Mouse (Mus musculus) thymus, postnatal 25 days (tissue): ENCODE data around the gene Sgca.

ENCODE experiments used
- DNase-seq: peaks from one replicate; pipeline ENCODE4 v3.0.0; 2022

Gene Sgca

DNA sequence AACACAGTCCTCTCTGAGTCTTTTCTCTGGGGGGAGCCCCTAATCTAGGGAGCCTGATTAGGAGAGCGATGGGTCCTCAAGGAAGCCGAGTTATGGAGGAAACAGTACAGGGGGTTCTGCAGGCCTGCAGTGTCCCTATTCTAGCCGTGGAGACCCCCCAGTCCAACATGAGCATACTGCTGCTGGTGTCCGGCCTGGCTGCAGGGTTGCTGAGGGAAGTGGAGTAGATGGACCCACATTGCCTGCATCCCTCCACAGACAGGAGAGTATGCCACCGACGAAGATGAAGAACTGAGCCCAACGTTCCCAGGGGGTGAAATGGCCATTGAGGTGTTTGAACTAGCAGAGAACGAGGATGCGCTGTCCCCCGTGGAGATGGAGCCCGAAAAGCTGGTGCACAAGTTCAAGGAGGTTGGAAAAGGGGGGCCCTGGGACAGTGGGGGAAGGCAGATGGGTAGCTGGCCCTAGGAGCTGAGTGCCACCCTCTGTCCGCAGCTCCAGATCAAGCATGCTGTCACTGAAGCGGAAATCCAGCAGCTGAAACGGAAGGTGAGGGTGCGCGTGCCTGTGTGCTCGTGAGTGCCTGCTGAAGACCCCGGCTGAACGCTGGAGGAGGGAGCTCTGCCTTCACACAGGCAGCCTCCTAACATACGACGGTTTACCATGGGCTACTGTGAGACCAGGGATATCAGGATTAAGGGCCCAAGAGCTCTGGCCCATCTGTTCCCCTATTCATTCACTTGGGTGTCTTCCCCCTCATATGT lies 25.6 kb upstream of the Sgca start:
- DNase-seq: no peak

- DNase-seq: peak; percentile 77
These were observed 24.9 kb upstream of the Sgca start for GRCm38 (mm10) chr11:95001058-95001457.

- DNase-seq: peak; percentile 77
These were observed 24.4 kb upstream of the Sgca start for GRCm38 (mm10) chr11:95000548-95000947.

DNA sequence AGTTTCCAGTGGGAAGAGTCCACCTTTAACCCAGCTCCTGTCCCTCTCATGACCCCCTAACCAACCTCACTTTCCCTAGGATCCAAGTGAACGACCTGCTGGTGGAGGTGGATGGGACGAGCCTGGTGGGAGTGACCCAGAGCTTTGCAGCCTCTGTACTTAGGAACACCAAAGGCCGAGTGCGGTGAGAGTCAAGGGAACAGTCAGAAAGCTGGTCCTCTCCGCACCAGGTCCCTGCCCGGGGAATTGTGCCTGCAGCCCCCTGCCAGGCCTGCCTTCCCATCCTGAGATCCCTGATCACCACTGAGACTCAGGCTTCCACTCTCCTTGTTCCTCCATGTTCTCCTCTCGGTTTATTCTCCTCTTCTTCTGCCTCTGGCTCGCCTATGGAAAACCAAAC lies 24.0 kb upstream of the Sgca start:
- peak; percentile 28 for DNase-seq

DNA sequence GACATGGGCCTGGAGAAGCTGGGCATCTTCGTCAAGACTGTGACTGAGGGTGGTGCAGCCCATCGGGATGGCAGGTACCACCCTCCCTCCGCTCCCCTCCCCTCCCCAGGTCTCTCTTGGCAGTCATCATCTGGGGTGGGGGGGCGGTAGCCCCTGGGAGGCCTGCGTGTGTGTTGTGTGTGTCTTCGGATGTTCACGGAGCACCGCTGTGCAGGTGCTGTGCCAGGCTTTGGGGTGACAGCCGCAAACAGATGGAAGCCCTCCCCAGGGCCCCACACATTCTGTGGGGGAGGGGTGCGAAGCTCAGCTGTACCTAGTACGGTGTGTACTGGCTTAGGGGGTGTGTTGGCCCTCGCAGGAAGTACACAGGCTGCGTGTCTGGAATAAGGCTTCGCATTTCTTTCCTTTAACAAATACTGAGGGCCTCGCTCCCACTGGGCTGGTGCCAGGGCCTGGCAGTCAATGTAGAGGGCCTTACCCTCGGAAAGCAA lies 22.0 kb upstream of the Sgca start:
- DNase-seq: peak; percentile 93

DNA sequence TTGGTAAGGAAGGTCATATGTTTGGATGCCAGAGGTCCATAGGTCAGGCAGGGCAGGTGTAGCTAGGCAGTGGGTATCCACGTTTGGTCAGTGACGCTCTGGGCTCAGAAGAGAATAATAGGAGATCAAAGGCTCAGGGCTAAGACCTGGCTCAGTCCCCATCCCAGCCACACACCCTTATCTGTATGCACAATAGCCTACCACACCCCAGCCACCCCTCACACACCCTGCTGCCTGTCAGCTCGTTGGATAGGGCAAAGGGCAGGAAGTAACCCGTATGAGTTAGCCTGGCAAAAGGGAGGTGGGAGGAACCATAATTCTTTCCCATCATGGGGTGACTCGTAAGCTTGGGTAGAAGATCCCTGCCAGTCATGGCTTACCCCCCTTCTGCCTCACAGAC lies 21.5 kb upstream of the Sgca start:
- no peak for DNase-seq

- DNase-seq: no peak
These were observed 20.9 kb upstream of the Sgca start for GRCm38 (mm10) chr11:94996984-94997383.

- DNase-seq: no peak
These were observed 20.0 kb upstream of the Sgca start for GRCm38 (mm10) chr11:94996101-94996500.

GRCm38 (mm10) chr11:94994947-94995772 lies 19.0 kb upstream of the Sgca start:
- DNase-seq: no peak

DNA sequence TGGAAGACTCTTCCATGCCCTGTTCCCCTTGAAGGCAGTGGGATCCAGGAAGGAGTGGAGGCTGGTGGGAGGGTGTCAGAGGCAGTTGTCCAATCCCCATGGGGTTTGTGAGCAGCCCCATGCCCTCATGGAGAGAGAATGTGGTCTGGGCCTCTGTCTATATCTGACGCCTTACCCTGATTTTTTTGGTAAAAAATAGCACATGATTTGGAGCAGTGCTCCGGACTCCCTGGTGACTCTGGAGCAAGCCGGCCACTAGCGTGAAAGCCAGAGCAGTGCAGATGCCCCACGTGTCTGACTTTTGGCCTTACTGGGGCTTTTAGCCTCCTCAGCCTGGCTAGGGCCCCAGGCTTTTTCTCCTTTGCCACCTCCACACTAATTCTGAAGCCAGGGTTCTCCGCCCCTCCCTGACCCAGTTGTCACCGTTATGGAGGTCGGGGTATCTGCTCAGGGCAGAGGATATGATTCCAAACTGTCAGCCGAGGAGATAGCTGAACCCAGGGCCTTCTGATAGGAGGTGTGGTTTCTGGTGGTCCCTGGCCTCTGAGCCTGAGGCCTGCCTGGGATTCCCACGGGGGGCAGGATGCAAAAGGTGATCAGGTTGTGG lies 18.2 kb upstream of the Sgca start:
- no peak for DNase-seq

GRCm38 (mm10) chr11:94992754-94993606 lies 16.9 kb upstream of the Sgca start:
- DNase-seq: peak; percentile 65

DNA sequence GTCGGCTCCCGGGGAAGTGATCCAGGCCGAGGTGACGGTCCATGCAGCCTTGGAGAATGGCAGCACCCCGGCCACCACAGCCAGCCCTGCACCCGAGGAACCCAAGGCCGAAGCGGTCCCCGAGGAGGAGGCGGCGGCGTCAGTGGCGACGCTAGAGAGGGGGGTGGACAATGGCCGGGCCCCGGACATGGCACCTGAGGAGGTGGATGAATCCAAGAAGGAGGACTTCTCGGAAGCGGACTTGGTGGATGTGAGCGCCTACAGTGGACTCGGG lies 16.3 kb upstream of the Sgca start:
- DNase-seq: no peak

DNA sequence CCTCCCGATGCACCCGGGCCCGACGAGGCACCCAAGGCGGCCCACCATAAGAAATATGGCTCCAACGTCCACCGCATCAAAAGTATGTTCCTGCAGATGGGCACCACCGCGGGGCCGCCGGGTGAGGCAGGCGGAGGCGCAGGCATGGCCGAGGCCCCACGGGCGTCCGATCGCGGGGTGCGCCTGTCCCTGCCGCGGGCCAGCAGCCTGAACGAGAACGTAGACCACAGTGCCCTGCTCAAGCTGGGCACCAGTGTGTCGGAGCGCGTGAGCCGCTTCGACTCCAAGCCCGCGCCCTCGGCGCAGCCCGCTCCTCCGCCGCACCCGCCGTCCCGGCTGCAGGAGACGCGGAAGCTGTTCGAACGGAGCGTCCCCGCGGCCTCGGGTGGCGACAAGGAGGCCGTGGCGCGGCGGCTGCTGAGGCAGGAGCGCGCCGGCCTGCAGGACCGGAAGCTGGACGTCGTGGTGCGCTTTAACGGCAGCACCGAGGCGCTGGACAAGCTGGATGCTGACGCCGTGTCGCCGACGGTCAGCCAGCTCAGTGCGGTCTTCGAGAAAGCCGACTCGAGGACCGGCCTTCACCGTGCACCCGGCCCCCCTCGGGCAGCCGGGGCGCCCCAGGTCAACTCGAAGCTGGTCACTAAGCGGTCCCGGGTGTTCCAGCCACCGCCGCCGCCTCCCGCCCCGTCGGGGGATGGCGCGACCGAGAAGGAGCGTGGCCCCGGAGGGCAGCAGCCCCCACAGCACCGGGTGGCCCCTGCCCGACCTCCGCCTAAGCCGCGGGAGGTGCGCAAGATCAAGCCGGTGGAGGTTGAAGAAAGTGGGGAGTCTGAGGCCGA lies 15.7 kb upstream of the Sgca start:
- peak; percentile 72 for DNase-seq

- DNase-seq: peak; percentile 94
These were observed 14.8 kb upstream of the Sgca start, which contains the start of gene Ppp1r9b for GRCm38 (mm10) chr11:94990749-94991577. Gene Ppp1r9b (plus strand): TSS chr11:94991035.

- no peak for DNase-seq
These were observed 14.1 kb upstream of the Sgca start for GRCm38 (mm10) chr11:94990102-94990748.

DNA sequence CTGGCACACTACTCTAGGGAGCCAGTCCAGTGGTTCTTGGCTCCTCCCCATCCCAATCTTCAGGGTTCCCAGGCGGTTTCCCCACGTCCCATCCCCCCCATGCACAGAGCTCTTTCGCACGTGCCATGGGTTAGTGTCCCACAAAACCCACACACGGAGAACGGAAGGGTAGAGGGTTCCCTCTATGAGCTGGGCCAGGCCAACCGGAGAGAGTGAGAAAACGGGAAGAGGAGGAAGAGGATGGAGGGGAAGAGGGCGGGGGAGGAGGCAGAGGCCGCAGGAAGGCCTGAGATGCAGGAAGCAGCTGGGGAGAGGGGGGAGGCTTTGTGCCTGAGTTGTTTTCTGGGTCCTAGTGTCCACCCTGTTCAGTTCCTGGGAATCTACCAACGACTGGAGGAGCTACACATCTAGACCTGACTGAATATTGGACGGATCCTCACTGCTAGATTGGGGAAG lies 13.5 kb upstream of the Sgca start:
- peak; percentile 81 for DNase-seq

DNA sequence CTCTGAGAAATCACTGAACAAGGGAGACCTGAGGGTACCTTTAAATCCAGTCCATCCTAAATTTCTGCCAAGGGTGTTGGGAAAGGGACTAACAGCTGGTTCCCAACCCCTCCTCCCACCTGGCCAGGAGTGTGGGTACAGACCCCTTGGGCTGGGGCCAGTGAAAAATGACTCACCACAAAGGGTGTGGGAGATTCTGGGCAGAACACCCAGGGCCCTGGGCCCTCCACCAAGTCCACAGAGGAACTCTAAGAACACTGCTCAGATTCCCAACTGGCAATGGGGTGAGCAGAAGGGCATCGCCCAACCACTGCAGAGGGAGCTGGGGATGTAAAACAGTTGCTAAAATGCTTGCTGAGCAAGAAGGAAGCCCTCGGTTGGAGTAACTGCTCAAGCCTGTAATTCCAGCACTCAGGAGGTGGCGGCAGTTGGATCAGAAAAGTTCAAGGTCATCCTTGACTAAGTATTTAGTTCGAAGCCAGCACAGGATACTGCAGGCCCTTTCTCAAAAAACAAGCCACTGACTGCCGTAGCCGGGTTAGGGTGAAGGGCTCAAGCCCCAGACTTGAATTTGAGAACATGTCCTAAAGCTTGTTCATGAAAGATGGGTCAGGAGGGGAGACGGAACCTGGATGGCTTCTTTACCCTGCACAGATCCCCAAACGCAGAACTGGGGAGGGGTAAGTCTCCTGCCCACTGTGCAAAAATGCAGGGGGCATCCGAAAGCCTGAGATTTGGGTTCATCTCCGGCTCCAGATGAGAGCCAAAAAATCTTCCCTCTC lies 12.8 kb upstream of the Sgca start:
- peak; percentile 47 for DNase-seq

DNA sequence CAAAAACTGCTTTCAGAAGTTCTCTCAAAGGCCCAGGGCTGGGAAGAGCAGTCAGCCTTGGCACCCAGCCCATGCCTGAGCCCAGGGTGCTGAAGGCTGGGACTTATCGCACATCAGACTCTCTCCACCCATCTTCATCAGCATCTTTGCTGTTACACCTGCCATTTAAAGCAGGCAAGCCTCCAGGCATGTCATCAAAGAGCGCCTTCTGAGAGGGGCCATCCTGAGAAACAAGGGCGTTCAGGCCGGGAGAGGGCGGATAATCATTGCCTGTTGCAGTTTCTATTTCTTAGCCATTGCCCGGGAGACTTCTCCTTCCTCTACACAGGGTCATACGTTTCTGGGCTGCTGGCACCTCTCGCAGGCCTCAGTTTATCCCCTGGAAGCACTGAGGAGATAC lies 11.7 kb upstream of the Sgca start:
- no peak for DNase-seq

DNA sequence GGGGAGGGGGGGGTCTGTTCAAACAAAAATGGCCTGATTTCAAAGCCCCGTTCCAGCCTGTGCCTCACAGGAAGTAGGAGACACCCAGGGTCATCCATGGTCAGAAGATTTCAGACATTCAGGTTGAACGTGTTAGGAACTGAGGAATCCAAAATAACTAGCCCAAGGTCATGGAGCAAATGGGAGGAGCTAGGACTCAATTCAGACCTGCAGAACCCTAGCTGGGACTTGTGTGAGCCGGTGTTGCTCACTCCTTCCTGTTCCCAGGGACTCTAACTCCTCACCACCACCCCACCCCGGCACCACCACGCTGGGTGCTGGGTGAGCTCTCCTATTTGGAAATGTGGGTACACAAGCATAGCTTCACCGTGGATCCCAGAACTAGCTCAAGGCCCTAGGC lies 11.2 kb upstream of the Sgca start:
- no peak for DNase-seq
